Mouse (Mus musculus): Measurements from ENCODE around the gene Vapa. TPM values are rescaled to one million over a fixed set of nuclear protein-coding genes. Genes with fewer than 3 reads are reported as not detected.
"Not testable (repeated sequence)": the region's sequence is repeated elsewhere in the genome, so short reads cannot be mapped to it uniquely, and the experiment has no call there.

The Vapa gene
- polyA plus RNA-seq, 1 experiment from 2014 or later: 196 TPM

GRCm38 (mm10) chr17:65536156-65536555, 77.2 kb downstream of the Vapa start:
- no peaks in the 10 kb centered on the region for H3K27me3 ChIP-seq
- no peak overlapping the region for H3K9ac ChIP-seq
- no peaks in the 10 kb centered on the region for H3K9me3 ChIP-seq
- ATAC-seq (ENCODE audit: borderline replicate concordance, extremely low read depth, low FRiP score, low TSS enrichment): no peak
- H3K4me2 ChIP-seq: no peak overlapping the region
- peaks cover 6% of the 10 kb centered on the region for H3K4me1 ChIP-seq
- 20% methylated on average over 3 of the region's 3 CpGs for WGBS
- no peak overlapping the region for H3K4me3 ChIP-seq
- no peaks in the 10 kb centered on the region for H3K36me3 ChIP-seq
- no peak overlapping the region for H3K27ac ChIP-seq

GRCm38 (mm10) chr17:65532381-65532780, 81.0 kb downstream of the Vapa start:
- not testable (repeated sequence) for H3K4me1 ChIP-seq; H3K27ac ChIP-seq; H3K36me3 ChIP-seq; ATAC-seq (ENCODE audit: borderline replicate concordance, extremely low read depth, low FRiP score, low TSS enrichment); H3K4me3 ChIP-seq; H3K4me2 ChIP-seq; H3K9ac ChIP-seq; H3K9me3 ChIP-seq; H3K27me3 ChIP-seq

Other genes with a start within 250 kb of the Vapa start
- gene Tmem232, start 72.8 kb downstream of the Vapa start, polyA plus RNA-seq (2015; fragmentation: Nextera tagmentation; extraction: Ambion mirVana): 0.34 and 0.54 TPM in 2 replicates
- not detected in 2 replicates for gene Txndc2, start 28.6 kb upstream of the Vapa start, polyA plus RNA-seq (2015; fragmentation: Nextera tagmentation; extraction: Ambion mirVana)
- gene Rab31, start 159.2 kb upstream of the Vapa start, polyA plus RNA-seq (2015; fragmentation: Nextera tagmentation; extraction: Ambion mirVana): 36.3 and 36.7 TPM in 2 replicates
- 42.2 and 42.8 TPM in 2 replicates for gene Ppp4r1, start 169.0 kb upstream of the Vapa start, polyA plus RNA-seq (2015; fragmentation: Nextera tagmentation; extraction: Ambion mirVana)

All from lung, embryonic 15.5 days (tissue).